ENCODE assay signal across 23 mouse cellular contexts in the genomic region with DNA sequence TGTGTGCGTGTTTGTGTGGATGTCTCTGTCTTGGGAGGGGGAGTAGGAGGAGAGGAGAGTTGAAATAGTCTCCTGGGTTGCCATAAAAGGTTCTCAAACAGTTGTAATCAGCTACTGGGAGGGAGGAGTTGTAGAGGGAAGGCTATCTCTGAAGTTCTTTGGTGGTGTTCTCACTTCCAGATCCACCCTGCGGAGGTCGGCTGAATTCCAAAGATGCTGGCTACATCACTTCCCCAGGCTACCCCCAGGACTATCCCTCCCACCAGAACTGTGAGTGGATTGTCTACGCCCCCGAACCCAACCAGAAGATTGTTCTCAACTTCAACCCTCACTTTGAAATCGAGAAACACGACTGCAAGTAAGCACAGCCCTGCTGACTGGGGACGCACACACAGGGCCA. TPM values are rescaled to one million over a fixed set of nuclear protein-coding genes. Genes with fewer than 3 reads are reported as not detected.
DNase-seq lines count a peak whose midpoint lies in the region; ATAC-seq and TF ChIP-seq lines count a peak whose summit lies in the region.
"Had no signal": no experiment of that assay in that cellular context is flagged by ENCODE, and none has a peak within 500 bp of the region (broad histone marks: within the 10 kb centered on the region; RNA-seq: fewer than 3 reads in every experiment).

No protein-coding gene starts in this region.

- H3K4me2 ChIP-seq in forebrain, postnatal 0 days (ENCODE audit: low read depth) = peak overlapping the region; percentile 31; the same call in 1 of the 2 replicates
- no peak overlapping the region for H3K4me2 ChIP-seq in forebrain, embryonic 16.5 days (ENCODE audit: low read length)
- no peak overlapping the region for H3K4me2 ChIP-seq in hindbrain, embryonic 12.5 days (replicated peaks)
- no peak overlapping the region for H3K4me2 ChIP-seq in hindbrain, postnatal 0 days (ENCODE audit: low read depth, low read length)
- H3K4me2 ChIP-seq: limb, embryonic 15.5 days; liver, embryonic 15.5 days; midbrain, embryonic 11.5 days; stomach, embryonic 15.5 days had no signal

- no peak for DNase-seq in forebrain, postnatal 0 days
- DNase-seq in hindbrain, postnatal 0 days (ENCODE audit: low spot score) = no peak
- DNase-seq in 3T3-L1 (ENCODE audit: low read depth, low spot score) = peak; percentile 55
- no peak for DNase-seq in limb, embryonic 10.5 days (ENCODE audit: low spot score)
- no peak for DNase-seq in ovary, postnatal 36 days (ENCODE audit: low spot score)
- no peak for DNase-seq in urinary bladder, adult 2 months (ENCODE audit: low spot score)
- DNase-seq: adrenal gland, postnatal 36 days; cerebellum, adult 2 months; cerebellum, postnatal 36 days; gastrocnemius, postnatal 36 days; layer of hippocampus, adult 9-11 months; right cerebral cortex, postnatal 14 days; thymus, adult 18-20 months had no signal

- H3K9me3 ChIP-seq in forebrain, postnatal 0 days (ENCODE audit: low read length) = 0 out of 2 replicates have a peak, but pooled peaks cover 5% of the 10 kb centered on the region
- H3K9me3 ChIP-seq in forebrain, embryonic 16.5 days (ENCODE audit: control insufficient read depth, low read length) = no peaks in the 10 kb centered on the region
- H3K9me3 ChIP-seq in hindbrain, embryonic 12.5 days (replicated peaks) = no peaks in the 10 kb centered on the region
- no peaks in the 10 kb centered on the region for H3K9me3 ChIP-seq in hindbrain, postnatal 0 days (ENCODE audit: low read length)
- no peaks in the 10 kb centered on the region for H3K9me3 ChIP-seq in limb, embryonic 10.5 days (replicated peaks)
- H3K9me3 ChIP-seq: forebrain, embryonic 13.5 days; limb, embryonic 15.5 days; liver, embryonic 15.5 days; neural tube, embryonic 12.5 days; stomach, embryonic 15.5 days had no signal

- ATAC-seq in forebrain, postnatal 0 days = no peak
- no peak for ATAC-seq in forebrain, embryonic 16.5 days
- no peak for ATAC-seq in hindbrain, embryonic 12.5 days (ENCODE audit: low FRiP score)
- ATAC-seq in hindbrain, postnatal 0 days = no peak
- ATAC-seq: forebrain, embryonic 13.5 days; intestine, postnatal 0 days had no signal

- TF ChIP-seq CTCF in forebrain, postnatal 0 days (IDR thresholded peaks at IDR 0.05; ENCODE audit: low read depth) = no peak
- TF ChIP-seq CTCF in hindbrain, postnatal 0 days (IDR thresholded peaks at IDR 0.05; ENCODE audit: low read depth) = no peak

- H3K27ac ChIP-seq in forebrain, postnatal 0 days (ENCODE audit: low read depth, low read length) = no peak overlapping the region
- H3K27ac ChIP-seq in forebrain, embryonic 16.5 days (ENCODE audit: low read length) = no peak overlapping the region
- H3K27ac ChIP-seq in hindbrain, embryonic 12.5 days = no peak overlapping the region
- H3K27ac ChIP-seq in hindbrain, postnatal 0 days = no peak overlapping the region
- H3K27ac ChIP-seq in limb, embryonic 10.5 days = 0 out of 2 replicates have a peak overlapping the region, but pooled peaks have one; percentile 7
- H3K27ac ChIP-seq: limb, embryonic 15.5 days; liver, embryonic 15.5 days; neural tube, embryonic 12.5 days; stomach, embryonic 15.5 days had no signal

- H3K4me1 ChIP-seq in forebrain, postnatal 0 days (ENCODE audit: insufficient read depth) = peaks cover 11% of the 10 kb centered on the region; the same call in 1 of the 2 replicates
- peaks cover 23% of the 10 kb centered on the region for H3K4me1 ChIP-seq in forebrain, embryonic 16.5 days (replicated peaks; ENCODE audit: control insufficient read depth, insufficient read depth, low read length)
- peaks cover 31% of the 10 kb centered on the region for H3K4me1 ChIP-seq in hindbrain, embryonic 12.5 days
- H3K4me1 ChIP-seq in hindbrain, postnatal 0 days (ENCODE audit: insufficient read depth, low read length) = peaks cover 19% of the 10 kb centered on the region
- peaks cover 60% of the 10 kb centered on the region for H3K4me1 ChIP-seq in limb, embryonic 10.5 days

- H3K4me3 ChIP-seq in forebrain, postnatal 0 days (ENCODE audit: low read depth, low read length) = no peak overlapping the region
- H3K4me3 ChIP-seq in forebrain, embryonic 16.5 days (replicated peaks; ENCODE audit: low read length) = no peak overlapping the region
- no peak overlapping the region for H3K4me3 ChIP-seq in hindbrain, embryonic 12.5 days
- no peak overlapping the region for H3K4me3 ChIP-seq in hindbrain, postnatal 0 days (ENCODE audit: low read length)
- H3K4me3 ChIP-seq in limb, embryonic 10.5 days = no peak overlapping the region
- H3K4me3 ChIP-seq: erythroblast, embryonic 14.5 days; forebrain, embryonic 13.5 days; limb, embryonic 15.5 days; liver, embryonic 15.5 days; neural tube, embryonic 12.5 days; stomach, embryonic 15.5 days had no signal

- no peaks in the 10 kb centered on the region; the same call in 1 of the 2 replicates for H3K36me3 ChIP-seq in forebrain, postnatal 0 days (ENCODE audit: insufficient read depth)
- no peaks in the 10 kb centered on the region for H3K36me3 ChIP-seq in forebrain, embryonic 16.5 days (ENCODE audit: control insufficient read depth, insufficient read depth)
- peaks cover 10% of the 10 kb centered on the region; the same call in 1 of the 2 replicates for H3K36me3 ChIP-seq in hindbrain, embryonic 12.5 days
- H3K36me3 ChIP-seq in hindbrain, postnatal 0 days (ENCODE audit: insufficient read depth, low read length) = no peaks in the 10 kb centered on the region
- peaks cover 60% of the 10 kb centered on the region for H3K36me3 ChIP-seq in limb, embryonic 10.5 days
- H3K36me3 ChIP-seq: liver, embryonic 15.5 days; stomach, embryonic 15.5 days had no signal

- H3K27me3 ChIP-seq in forebrain, postnatal 0 days (ENCODE audit: insufficient read depth, low read length) = no peaks in the 10 kb centered on the region
- H3K27me3 ChIP-seq in forebrain, embryonic 16.5 days (replicated peaks; ENCODE audit: control insufficient read depth, insufficient read depth, low read length) = no peaks in the 10 kb centered on the region
- H3K27me3 ChIP-seq in hindbrain, embryonic 12.5 days = no peaks in the 10 kb centered on the region
- H3K27me3 ChIP-seq in hindbrain, postnatal 0 days (ENCODE audit: insufficient read depth, low read length) = no peaks in the 10 kb centered on the region
- H3K27me3 ChIP-seq in limb, embryonic 10.5 days (ENCODE audit: low read depth, poor library complexity, severe bottlenecking) = no peaks in the 10 kb centered on the region
- H3K27me3 ChIP-seq: limb, embryonic 15.5 days; liver, embryonic 15.5 days; stomach, embryonic 15.5 days had no signal

- H3K9ac ChIP-seq in forebrain, postnatal 0 days = no peak overlapping the region
- no peak overlapping the region for H3K9ac ChIP-seq in forebrain, embryonic 16.5 days (replicated peaks; ENCODE audit: low read depth, low read length)
- 0 out of 2 replicates have a peak overlapping the region, but pooled peaks have one; percentile 43 for H3K9ac ChIP-seq in hindbrain, embryonic 12.5 days
- no peak overlapping the region for H3K9ac ChIP-seq in hindbrain, postnatal 0 days (replicated peaks; ENCODE audit: low read length)
- H3K9ac ChIP-seq: forebrain, embryonic 13.5 days; limb, embryonic 15.5 days; liver, embryonic 15.5 days; neural tube, embryonic 12.5 days; stomach, embryonic 15.5 days had no signal

- 84% methylated on average over 8 of the region's 8 CpGs for WGBS in forebrain, postnatal 0 days
- WGBS in forebrain, embryonic 16.5 days = 87% methylated on average over 8 of the region's 8 CpGs
- WGBS in hindbrain, embryonic 12.5 days = 83% methylated on average over 8 of the region's 8 CpGs
- 87% methylated on average over 8 of the region's 8 CpGs for WGBS in hindbrain, postnatal 0 days
- WGBS in limb, embryonic 10.5 days = 60% methylated on average over 8 of the region's 8 CpGs

RNA-seq across cellular contexts. Expression of gene Nrp2, which starts 15.7 kb away (rescaled TPM):
- total RNA-seq in forebrain, postnatal 0 days (2014; rRNA removed) = 63.2 and 120 TPM in 2 replicates
- 16.1 and 31.6 TPM in 2 replicates for polyA plus RNA-seq in forebrain, postnatal 0 days (2015; fragmentation: Nextera tagmentation; extraction: Ambion mirVana)
- 31.1 and 43.9 TPM in 2 replicates for polyA plus RNA-seq in forebrain, embryonic 16.5 days (2015; fragmentation: Nextera tagmentation; extraction: Ambion mirVana)
- 43.8 and 45.9 TPM in 2 replicates for polyA plus RNA-seq in hindbrain, embryonic 12.5 days (2016; fragmentation: Nextera tagmentation; extraction: Ambion mirVana)
- 48.7 and 53.8 TPM in 2 replicates for total RNA-seq in hindbrain, postnatal 0 days (2014; rRNA removed)
- polyA plus RNA-seq in hindbrain, postnatal 0 days (2015; fragmentation: Nextera tagmentation; extraction: Ambion mirVana) = 15.6 and 17.4 TPM in 2 replicates
- polyA plus RNA-seq in limb, embryonic 10.5 days (2016; fragmentation: Nextera tagmentation; extraction: Ambion mirVana) = 31.7 and 54.7 TPM in 2 replicates
- polyA plus RNA-seq in urinary bladder, adult 2 months (2012; rRNA removed) = 114 and 146 TPM in 2 replicates
